Mouse (Mus musculus) brain, embryonic 14.5 days (tissue): ENCODE measurements around the gene Crlf3.

Source experiments
- CTCF ChIP-seq: fragments of 200-500 bp; IDR thresholded peaks from 2 replicates; pipeline ENCODE4 v1.5.1; 2012; ENCODE audit warnings: inconsistent platforms, mild to moderate bottlenecking, moderate library complexity, borderline replicate concordance; ENCODE audit not compliant: insufficient read depth, insufficient read length; ENCODE audit errors: extremely low read depth
- POLR2A ChIP-seq: fragments of 200-500 bp; IDR thresholded peaks from 2 replicates; pipeline ENCODE4 v1.6.1; 2012; ENCODE audit warnings: mild to moderate bottlenecking, inconsistent platforms, borderline replicate concordance; ENCODE audit not compliant: poor library complexity, insufficient read depth, insufficient read length, severe bottlenecking; ENCODE audit errors: extremely low read depth

GRCm38 (mm10) chr11:80052456-80052855 is 28.3 kb downstream of the Crlf3 start:
- TF ChIP-seq CTCF (no peak), POLR2A (no peak)
